ENCODE assay signal across 10 mouse cellular contexts in genomic region chr1:34399182-34399953, GRCm38 (mm10). TPM values are rescaled to one million over a fixed set of nuclear protein-coding genes. Genes with fewer than 3 reads are reported as not detected.
DNase-seq lines count a peak whose midpoint lies in the region; ATAC-seq and TF ChIP-seq lines count a peak whose summit lies in the region.
"Had no signal": no experiment of that assay in that cellular context is flagged by ENCODE, and none has a peak within 500 bp of the region (broad histone marks: within the 10 kb centered on the region; RNA-seq: fewer than 3 reads in every experiment).

No protein-coding gene starts in this region.

- no peak for TF ChIP-seq CTCF in kidney, postnatal 0 days (IDR thresholded peaks at IDR 0.05; ENCODE audit: low read depth)
- no peak for TF ChIP-seq CTCF in kidney, adult 2 months (conservative IDR thresholded peaks at IDR 0.05; ENCODE audit: insufficient read depth, insufficient read length, low read depth, low read length)

- H3K27me3 ChIP-seq in kidney, postnatal 0 days (ENCODE audit: insufficient read depth, low read length): no peaks in the 10 kb centered on the region
- no peaks in the 10 kb centered on the region for H3K27me3 ChIP-seq in kidney, adult 2 months (replicated peaks; ENCODE audit: control insufficient read depth, insufficient read depth, low read length)
- no peaks in the 10 kb centered on the region for H3K27me3 ChIP-seq in forebrain, embryonic 12.5 days

- no peak for TF ChIP-seq POLR2A in kidney, adult 2 months (IDR thresholded peaks at IDR 0.05; ENCODE audit: low read depth, low read length)

- peak; percentile 47 for DNase-seq in adrenal gland, adult 2 months
- no peak for DNase-seq in adrenal gland, postnatal 25 days
- DNase-seq in kidney, postnatal 0 days (ENCODE audit: low spot score): peak; percentile 77
- no peak for DNase-seq in kidney, adult 2 months
- DNase-seq in lung, postnatal 36 days: peak; percentile 35
- DNase-seq in spleen, adult 18-20 months: no peak
- no peak for DNase-seq in c-Kit-positive CD71-positive TER-119-positive erythroid progenitor cells, embryonic 14.5 days (ENCODE audit: low spot score)
- DNase-seq: right cerebral cortex, postnatal 14 days had no signal

- H3K36me3 ChIP-seq in kidney, postnatal 0 days (ENCODE audit: insufficient read depth, low read length): no peaks in the 10 kb centered on the region
- no peaks in the 10 kb centered on the region for H3K36me3 ChIP-seq in kidney, adult 2 months (ENCODE audit: control insufficient read depth, insufficient read depth, low read length)
- no peaks in the 10 kb centered on the region for H3K36me3 ChIP-seq in forebrain, embryonic 12.5 days (replicated peaks)

- H3K4me2 ChIP-seq in kidney, postnatal 0 days (ENCODE audit: low read length): no peak overlapping the region
- H3K4me2 ChIP-seq in forebrain, embryonic 12.5 days: no peak overlapping the region

- 29% methylated on average over 11 of the region's 11 CpGs for WGBS in kidney, postnatal 0 days
- WGBS in kidney, adult 2 months: 23% methylated on average over 11 of the region's 11 CpGs
- 31% methylated on average over 11 of the region's 11 CpGs for WGBS in forebrain, embryonic 12.5 days

- no peak; the same call in 1 of the 2 replicates for ATAC-seq in kidney, postnatal 0 days (replicated peaks; ENCODE audit: low FRiP score, low read depth)
- peak; percentile 58; the same call in 1 of the 2 replicates for ATAC-seq in forebrain, embryonic 12.5 days (ENCODE audit: low FRiP score)

- no peak overlapping the region for H3K27ac ChIP-seq in kidney, postnatal 0 days
- no peak overlapping the region for H3K27ac ChIP-seq in kidney, adult 2 months (ENCODE audit: insufficient read depth, low read depth, low read length)
- no peak overlapping the region for H3K27ac ChIP-seq in forebrain, embryonic 12.5 days

- no peaks in the 10 kb centered on the region for H3K9me3 ChIP-seq in kidney, postnatal 0 days (replicated peaks; ENCODE audit: low read length)
- no peaks in the 10 kb centered on the region for H3K9me3 ChIP-seq in forebrain, embryonic 12.5 days

- H3K9ac ChIP-seq in kidney, postnatal 0 days (ENCODE audit: low read depth, low read length): no peak overlapping the region
- H3K9ac ChIP-seq in forebrain, embryonic 12.5 days: no peak overlapping the region

- H3K4me3 ChIP-seq in kidney, postnatal 0 days (replicated peaks; ENCODE audit: low read depth, low read length): no peak overlapping the region
- H3K4me3 ChIP-seq in kidney, adult 2 months (ENCODE audit: insufficient read depth, low read depth, low read length): no peak overlapping the region
- no peak overlapping the region for H3K4me3 ChIP-seq in forebrain, embryonic 12.5 days (replicated peaks)
- H3K4me3 ChIP-seq: megakaryocyte, embryonic 14.5 days had no signal

- no peaks in the 10 kb centered on the region for H3K4me1 ChIP-seq in kidney, postnatal 0 days (replicated peaks; ENCODE audit: insufficient read depth, low read length)
- H3K4me1 ChIP-seq in kidney, adult 2 months (ENCODE audit: control insufficient read depth, insufficient read depth, low read length): no peaks in the 10 kb centered on the region
- H3K4me1 ChIP-seq in forebrain, embryonic 12.5 days: peaks cover 21% of the 10 kb centered on the region
- H3K4me1 ChIP-seq: megakaryocyte, embryonic 14.5 days had no signal

RNA-seq across cellular contexts. Expression of gene Ccdc115, which starts 40.1 kb away (rescaled TPM):
- 10 to 100 TPM; 13.5 to 16.6 TPM for total RNA-seq in adrenal gland, adult 2 months (2021)
- polyA plus RNA-seq in adrenal gland, adult 2 months (2012; rRNA removed): 14.0 and 16.6 TPM in 2 replicates
- 15.4 and 17.6 TPM in 2 replicates for total RNA-seq in adrenal gland, postnatal 25 days (2021)
- 42.7 and 42.8 TPM in 2 replicates for polyA plus RNA-seq in kidney, postnatal 0 days (2015; fragmentation: Nextera tagmentation; extraction: Ambion mirVana)
- 20.0 and 21.7 TPM in 2 replicates for polyA plus RNA-seq in kidney, adult 2 months (2012; rRNA removed)
- 68.9 and 69.8 TPM in 2 replicates for polyA plus RNA-seq in forebrain, embryonic 12.5 days (2016; fragmentation: Nextera tagmentation; extraction: Ambion mirVana)

RNA-seq across cellular contexts. Expression of gene Imp4, which starts 40.3 kb away (rescaled TPM):
- 10 to 100 TPM; 60.7 to 76.7 TPM for total RNA-seq in adrenal gland, adult 2 months (2021)
- 36.1 and 38.1 TPM in 2 replicates for polyA plus RNA-seq in adrenal gland, adult 2 months (2012; rRNA removed)
- total RNA-seq in adrenal gland, postnatal 25 days (2021): 58.6 and 61.7 TPM in 2 replicates
- polyA plus RNA-seq in kidney, postnatal 0 days (2015; fragmentation: Nextera tagmentation; extraction: Ambion mirVana): 74.9 and 80.9 TPM in 2 replicates
- 64.7 and 71.4 TPM in 2 replicates for polyA plus RNA-seq in kidney, adult 2 months (2012; rRNA removed)
- polyA plus RNA-seq in forebrain, embryonic 12.5 days (2016; fragmentation: Nextera tagmentation; extraction: Ambion mirVana): 71.8 and 81.3 TPM in 2 replicates

Comparison
In these comparisons a context has a peak if more than half of its experiments do, and no peak if none do; other contexts are left out.
1. DNase-seq: peak in adrenal gland, adult 2 months (single experiment), kidney, postnatal 0 days (single experiment) and lung, postnatal 36 days (single experiment); none in adrenal gland, postnatal 25 days (single experiment), kidney, adult 2 months (single experiment), spleen, adult 18-20 months (0 of 2) and c-Kit-positive CD71-positive TER-119-positive erythroid progenitor cells, embryonic 14.5 days (single experiment).